Mouse (Mus musculus): Measurements from ENCODE around the gene Crb1.

- TF ChIP-seq CTCF (IDR thresholded peaks at IDR 0.05; ENCODE audit: insufficient read depth, low read depth, low read length) (no peak), POLR2A (IDR thresholded peaks at IDR 0.05; ENCODE audit: insufficient read depth, low read depth, low read length) (no peak)
These were observed 182.9 kb downstream of the Crb1 start for GRCm38 (mm10) chr1:139194011-139194410.

Data from olfactory bulb, adult 2 months (tissue).